Mouse (Mus musculus) heart, postnatal 0 days (tissue): ENCODE results near the gene Stxbp6.

Experiments
- CTCF ChIP-seq: IDR thresholded peaks from 2 replicates; pipeline ENCODE4 v1.5.1; 2016; ENCODE audit warnings: antibody characterized with exemption, control low read depth, low read depth
- EP300 ChIP-seq: IDR thresholded peaks from 2 replicates; pipeline ENCODE4 v1.6.1; 2016; ENCODE audit warnings: antibody characterized with exemption, low read depth

DNA sequence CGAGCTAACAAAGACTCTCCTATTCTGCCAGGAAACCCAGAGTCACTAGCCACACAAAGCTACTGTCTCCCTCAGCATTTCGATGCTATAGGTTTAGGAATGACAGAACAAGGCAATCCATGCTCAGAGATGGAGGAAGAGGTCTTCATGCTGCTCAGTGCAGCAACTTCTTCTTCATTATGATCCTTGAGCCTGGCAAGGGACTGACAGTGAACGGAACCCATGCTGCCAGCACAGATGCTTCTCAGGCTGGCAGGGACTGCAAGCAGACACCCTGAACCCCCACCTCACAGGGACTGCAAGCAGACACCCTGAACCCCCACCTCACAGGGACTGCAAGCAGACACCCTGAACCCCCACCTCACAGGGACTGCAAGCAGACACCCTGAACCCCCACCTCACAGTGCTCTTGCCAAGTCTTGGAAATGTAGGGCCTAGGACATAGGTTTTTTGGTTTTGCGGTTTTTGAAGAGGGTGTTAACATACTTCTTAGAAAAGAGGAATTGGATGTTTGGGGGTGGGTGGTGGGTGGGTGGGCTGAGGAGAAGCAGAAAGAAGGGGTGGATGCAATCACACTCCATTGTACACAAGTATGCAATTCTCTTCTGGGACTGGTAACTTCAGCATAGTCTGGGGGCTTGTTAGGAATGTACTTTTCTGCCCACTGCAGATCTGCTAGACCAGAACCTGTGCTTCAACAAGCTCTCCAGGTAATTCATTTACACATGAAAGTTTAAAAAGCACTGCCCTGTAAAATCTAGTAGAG, 8.1 kb upstream of the Stxbp6 start:
- TF ChIP-seq CTCF (no peak), EP300 (no peak)
